Mouse (Mus musculus): ENCODE measurements at regions not wholly inside any gene's neighbourhood (a gene's known extent, or its start where the extent isn't known, plus 50 kb on each side); places are given as distances from the start of the nearest gene placed in this dataset.

GRCm38 (mm10) chr15:67799871-67800270 lies 1299.2 kb upstream of the Lrrc6 start:
- TF ChIP-seq TCF3 (IDR thresholded peaks at IDR 0.05; ENCODE audit: insufficient read length, low read depth) = no peak
- TF ChIP-seq E2F4 (IDR thresholded peaks at IDR 0.05; ENCODE audit: insufficient read depth) = no peak
- no peak for TF ChIP-seq TCF12 (IDR thresholded peaks at IDR 0.05; ENCODE audit: insufficient read depth, poor library complexity, severe bottlenecking)
- TF ChIP-seq MYOG (IDR thresholded peaks at IDR 0.05; ENCODE audit: control insufficient read depth in 1 of 3, insufficient read depth in 1 of 3, insufficient read length in 2 of 3, low read depth in 2 of 3) = no peak
- no peak for TF ChIP-seq POLR2A (IDR thresholded peaks at IDR 0.05; ENCODE audit: insufficient read length, low read depth)
- no peak for TF ChIP-seq POLR2AphosphoS2 (IDR thresholded peaks at IDR 0.05; ENCODE audit: insufficient read length, low read depth)
- no peak for TF ChIP-seq USF1 (IDR thresholded peaks at IDR 0.05; ENCODE audit: low read depth)
- no peak for TF ChIP-seq MAX (IDR thresholded peaks at IDR 0.05; ENCODE audit: low read depth)

Data from myocyte (in vitro differentiated cells).